Mouse (Mus musculus): ENCODE data around the gene Gm49340. TPM values are rescaled to one million over a fixed set of nuclear protein-coding genes. Genes with fewer than 3 reads are reported as not detected.

The Gm49340 gene
- total RNA-seq, 4 experiments from 2014 or later: not detected

Other genes with a start within 250 kb of the Gm49340 start
- gene Itgae, start 239.2 kb upstream of the Gm49340 start, total RNA-seq (2022): under 1 TPM; 0.16 to 0.21 (median 0.18) TPM
- under 1 TPM in 3 of 4 experiments, not detected in 1; 0.19 to 0.48 (median 0.25) TPM for gene Haspin, start 191.4 kb upstream of the Gm49340 start, total RNA-seq (2022)
- 1 to 10 TPM; 1.7 to 4.1 (median 2.8) TPM for gene P2rx5, start 169.3 kb upstream of the Gm49340 start, total RNA-seq (2022)
- 10 to 100 TPM; 39.6 to 49.2 (median 44.0) TPM for gene Emc6, start 152.7 kb upstream of the Gm49340 start, total RNA-seq (2022)
- gene Tax1bp3, start 152.7 kb upstream of the Gm49340 start, total RNA-seq (2022): 10 to 100 TPM in 2 of 4 experiments, 1 to 10 TPM in 2; 7.9 to 13.1 (median 10.5) TPM
- 10 to 100 TPM; 19.0 to 30.4 (median 24.5) TPM for gene Ctns, start 130.7 kb upstream of the Gm49340 start, total RNA-seq (2022)
- 1 to 10 TPM; 3.3 to 5.1 (median 4.2) TPM for gene Shpk, start 130.3 kb upstream of the Gm49340 start, total RNA-seq (2022)
- not detected for gene Trpv1, start 95.4 kb upstream of the Gm49340 start, total RNA-seq (2022)
- gene Trpv3, start 62.4 kb upstream of the Gm49340 start, total RNA-seq (2022): under 1 TPM; 0.49 to 0.67 (median 0.58) TPM
- gene Aspa, start 145 bp upstream of the Gm49340 start, total RNA-seq (2022): 10 to 100 TPM; 15.1 to 20.2 (median 18.3) TPM
- under 1 TPM in 1 of 4 experiments, not detected in 3; 0.29 TPM for gene Spata22, start within 50 bp of the Gm49340 start, total RNA-seq (2022)
- gene Olfr20, start 21.0 kb downstream of the Gm49340 start, total RNA-seq (2022): not detected
- gene Olfr376, start 41.5 kb downstream of the Gm49340 start, total RNA-seq (2022): not detected
- gene Olfr1, start 69.9 kb downstream of the Gm49340 start, total RNA-seq (2022): not detected
- not detected for gene Olfr378, start 98.7 kb downstream of the Gm49340 start, total RNA-seq (2022)
- not detected for gene Olfr380, start 127.8 kb downstream of the Gm49340 start, total RNA-seq (2022)
- gene Olfr381, start 161.9 kb downstream of the Gm49340 start, total RNA-seq (2022): not detected
- not detected for gene Olfr382, start 187.5 kb downstream of the Gm49340 start, total RNA-seq (2022)